Mouse (Mus musculus): Measurements from ENCODE around the gene Itgb7. TPM values are rescaled to one million over a fixed set of nuclear protein-coding genes. Genes with fewer than 3 reads are reported as not detected.
A peak's percentile ranks its signal among the peaks of the same experiment; 100 is the strongest.

The Itgb7 gene
- polyA plus RNA-seq, 1 experiment from 2014 or later = 6.6 TPM

GRCm38 (mm10) chr15:102202971-102203834 is 28.5 kb downstream of the Itgb7 start, which contains the start of gene Zfp740:
Zfp740 (plus strand) TSS chr15:102203249.
- Histone ChIP-seq H3K27me3 (no peaks in the 10 kb centered on the region), H3K9me3 (no peaks in the 10 kb centered on the region), H3K27ac (peak within 1 kb of the TSS; percentile 100), H3K4me1 (peaks cover 41% of the 10 kb centered on the region), H3K36me3 (peaks cover 41% of the 10 kb centered on the region), H3K4me3 (peak within 1 kb of the TSS; percentile 84), H3K9ac (peak within 1 kb of the TSS; percentile 93), H3K4me2 (peak within 1 kb of the TSS; percentile 65)
- peak; percentile 96 for ATAC-seq (ENCODE audit: insufficient number of reproducible peaks, low FRiP score, low TSS enrichment, low read depth)
- WGBS = 1% methylated on average over 62 of the region's 68 CpGs

- Histone ChIP-seq H3K27me3 (no peaks in the 10 kb centered on the region), H3K27ac (no peak overlapping the region), H3K9me3 (no peaks in the 10 kb centered on the region), H3K36me3 (peaks cover 18% of the 10 kb centered on the region), H3K9ac (no peak overlapping the region), H3K4me2 (no peak overlapping the region), H3K4me3 (no peak overlapping the region), H3K4me1 (peaks cover 11% of the 10 kb centered on the region)
- no peak for ATAC-seq (ENCODE audit: insufficient number of reproducible peaks, low FRiP score, low TSS enrichment, low read depth)
- 82% methylated on average over 4 of the region's 4 CpGs for WGBS
These were observed 32.9 kb downstream of the Itgb7 start for GRCm38 (mm10) chr15:102198841-102199240.

- peaks cover 14% of the 10 kb centered on the region for H3K36me3 ChIP-seq
- H3K27me3 ChIP-seq = no peaks in the 10 kb centered on the region
- WGBS = 70% methylated on average over 4 of the region's 4 CpGs
- H3K9me3 ChIP-seq = no peaks in the 10 kb centered on the region
- ATAC-seq (ENCODE audit: insufficient number of reproducible peaks, low FRiP score, low TSS enrichment, low read depth) = no peak
- no peak overlapping the region for H3K9ac ChIP-seq
- H3K4me2 ChIP-seq = no peak overlapping the region
- H3K4me3 ChIP-seq = no peak overlapping the region
- peaks cover 2% of the 10 kb centered on the region; the same call in 1 of the 2 replicates for H3K4me1 ChIP-seq
- no peak overlapping the region for H3K27ac ChIP-seq
These were observed 36.4 kb downstream of the Itgb7 start for GRCm38 (mm10) chr15:102195373-102195772.

GRCm38 (mm10) chr15:102194439-102194838 is 37.3 kb downstream of the Itgb7 start:
- Histone ChIP-seq H3K4me2 (no peak overlapping the region), H3K36me3 (peaks cover 11% of the 10 kb centered on the region), H3K27me3 (no peaks in the 10 kb centered on the region), H3K4me1 (peaks cover 2% of the 10 kb centered on the region; the same call in 1 of the 2 replicates), H3K4me3 (no peak overlapping the region), H3K9ac (no peak overlapping the region), H3K27ac (no peak overlapping the region), H3K9me3 (no peaks in the 10 kb centered on the region)
- ATAC-seq (ENCODE audit: insufficient number of reproducible peaks, low FRiP score, low TSS enrichment, low read depth) = no peak
- 63% methylated on average over 4 of the region's 4 CpGs for WGBS

GRCm38 (mm10) chr15:102193652-102194051 is 38.1 kb downstream of the Itgb7 start:
- H3K9me3 ChIP-seq = no peaks in the 10 kb centered on the region
- WGBS = 65% methylated on average over 4 of the region's 4 CpGs
- peaks cover 4% of the 10 kb centered on the region for H3K36me3 ChIP-seq
- ATAC-seq (ENCODE audit: insufficient number of reproducible peaks, low FRiP score, low TSS enrichment, low read depth) = no peak
- peaks cover 2% of the 10 kb centered on the region; the same call in 1 of the 2 replicates for H3K4me1 ChIP-seq
- no peak overlapping the region for H3K4me2 ChIP-seq
- peak overlapping the region; percentile 43; the same call in 1 of the 2 replicates for H3K27ac ChIP-seq
- H3K27me3 ChIP-seq = no peaks in the 10 kb centered on the region
- H3K9ac ChIP-seq = no peak overlapping the region
- H3K4me3 ChIP-seq = no peak overlapping the region

GRCm38 (mm10) chr15:102192820-102193386 is 38.8 kb downstream of the Itgb7 start:
- no peak overlapping the region for H3K9ac ChIP-seq
- H3K27me3 ChIP-seq = no peaks in the 10 kb centered on the region
- H3K27ac ChIP-seq = no peak overlapping the region
- peaks cover 2% of the 10 kb centered on the region; the same call in 1 of the 2 replicates for H3K4me1 ChIP-seq
- H3K9me3 ChIP-seq = no peaks in the 10 kb centered on the region
- ATAC-seq (ENCODE audit: insufficient number of reproducible peaks, low FRiP score, low TSS enrichment, low read depth) = no peak
- 67% methylated on average over 5 of the region's 5 CpGs for WGBS
- H3K4me3 ChIP-seq = no peak overlapping the region
- no peak overlapping the region for H3K4me2 ChIP-seq
- H3K36me3 ChIP-seq = peaks cover 7% of the 10 kb centered on the region

GRCm38 (mm10) chr15:102192271-102192812 is 39.4 kb downstream of the Itgb7 start:
- Histone ChIP-seq H3K9me3 (no peaks in the 10 kb centered on the region), H3K4me3 (no peak overlapping the region), H3K27ac (no peak overlapping the region), H3K4me2 (no peak overlapping the region), H3K36me3 (peaks cover 12% of the 10 kb centered on the region), H3K9ac (no peak overlapping the region), H3K27me3 (no peaks in the 10 kb centered on the region), H3K4me1 (peaks cover 2% of the 10 kb centered on the region; the same call in 1 of the 2 replicates)
- ATAC-seq (ENCODE audit: insufficient number of reproducible peaks, low FRiP score, low TSS enrichment, low read depth) = no peak
- WGBS = 68% methylated on average over 7 of the region's 7 CpGs

GRCm38 (mm10) chr15:102191699-102192098 is 40.0 kb downstream of the Itgb7 start:
- Histone ChIP-seq H3K4me1 (peaks cover 2% of the 10 kb centered on the region; the same call in 1 of the 2 replicates), H3K36me3 (peaks cover 19% of the 10 kb centered on the region), H3K9ac (no peak overlapping the region), H3K4me2 (no peak overlapping the region), H3K27me3 (no peaks in the 10 kb centered on the region), H3K27ac (no peak overlapping the region), H3K4me3 (no peak overlapping the region), H3K9me3 (no peaks in the 10 kb centered on the region)
- no peak for ATAC-seq (ENCODE audit: insufficient number of reproducible peaks, low FRiP score, low TSS enrichment, low read depth)
- 61% methylated on average over 7 of the region's 7 CpGs for WGBS

GRCm38 (mm10) chr15:102188883-102189282 is 42.9 kb downstream of the Itgb7 start:
- no peak for ATAC-seq (ENCODE audit: insufficient number of reproducible peaks, low FRiP score, low TSS enrichment, low read depth)
- Histone ChIP-seq H3K27ac (no peak overlapping the region), H3K36me3 (peaks cover 45% of the 10 kb centered on the region), H3K4me1 (no peaks in the 10 kb centered on the region), H3K4me3 (no peak overlapping the region), H3K27me3 (no peaks in the 10 kb centered on the region), H3K9me3 (no peaks in the 10 kb centered on the region), H3K9ac (no peak overlapping the region), H3K4me2 (no peak overlapping the region)
- 59% methylated on average over 6 of the region's 6 CpGs for WGBS

- no peaks in the 10 kb centered on the region for H3K9me3 ChIP-seq
- 87% methylated on average over 10 of the region's 10 CpGs for WGBS
- no peaks in the 10 kb centered on the region for H3K27me3 ChIP-seq
- H3K9ac ChIP-seq = no peak overlapping the region
- H3K4me1 ChIP-seq = no peaks in the 10 kb centered on the region
- peaks cover 53% of the 10 kb centered on the region for H3K36me3 ChIP-seq
- no peak overlapping the region for H3K4me2 ChIP-seq
- ATAC-seq (ENCODE audit: insufficient number of reproducible peaks, low FRiP score, low TSS enrichment, low read depth) = no peak
- H3K27ac ChIP-seq = no peak overlapping the region
- H3K4me3 ChIP-seq = no peak overlapping the region
These were observed 43.6 kb downstream of the Itgb7 start for GRCm38 (mm10) chr15:102188096-102188495.

- H3K9ac ChIP-seq = no peak overlapping the region
- H3K4me2 ChIP-seq = no peak overlapping the region
- ATAC-seq (ENCODE audit: insufficient number of reproducible peaks, low FRiP score, low TSS enrichment, low read depth) = no peak
- H3K27me3 ChIP-seq = no peaks in the 10 kb centered on the region
- H3K4me3 ChIP-seq = no peak overlapping the region
- no peak overlapping the region for H3K27ac ChIP-seq
- no peaks in the 10 kb centered on the region for H3K4me1 ChIP-seq
- peaks cover 65% of the 10 kb centered on the region for H3K36me3 ChIP-seq
- no peaks in the 10 kb centered on the region for H3K9me3 ChIP-seq
- 83% methylated on average over 11 of the region's 11 CpGs for WGBS
These were observed 45.5 kb downstream of the Itgb7 start for GRCm38 (mm10) chr15:102186239-102186638.

- H3K9ac ChIP-seq = no peak overlapping the region
- WGBS = 66% methylated on average over 3 of the region's 3 CpGs
- no peaks in the 10 kb centered on the region for H3K9me3 ChIP-seq
- no peak overlapping the region for H3K27ac ChIP-seq
- H3K36me3 ChIP-seq = peaks cover 78% of the 10 kb centered on the region
- no peak overlapping the region for H3K4me3 ChIP-seq
- no peak for ATAC-seq (ENCODE audit: insufficient number of reproducible peaks, low FRiP score, low TSS enrichment, low read depth)
- H3K4me2 ChIP-seq = no peak overlapping the region
- H3K27me3 ChIP-seq = no peaks in the 10 kb centered on the region
- H3K4me1 ChIP-seq = no peaks in the 10 kb centered on the region
These were observed 48.7 kb downstream of the Itgb7 start for GRCm38 (mm10) chr15:102183076-102183475.

All from limb, embryonic 15.5 days (tissue).